ENCODE assay signal across 23 mouse cellular contexts in genomic region chr7:67916960-67917359, GRCm38 (mm10). TPM values are rescaled to one million over a fixed set of nuclear protein-coding genes. Genes with fewer than 3 reads are reported as not detected.
DNase-seq lines count a peak whose midpoint lies in the region; ATAC-seq and TF ChIP-seq lines count a peak whose summit lies in the region.
"Had no signal": no experiment of that assay in that cellular context is flagged by ENCODE, and none has a peak within 500 bp of the region (broad histone marks: within the 10 kb centered on the region; RNA-seq: fewer than 3 reads in every experiment).

No protein-coding gene starts in this region.

- H3K4me1 ChIP-seq in heart, embryonic 10.5 days: peaks cover 37% of the 10 kb centered on the region
- peaks cover 20 to 34% of the 10 kb centered on the region in 2 experiments for H3K4me1 ChIP-seq in heart, embryonic 14.5 days (ENCODE audit: control insufficient read depth in 2 of 2, insufficient read depth in 2 of 2, low read length in 2 of 2)
- H3K4me1 ChIP-seq in limb, embryonic 11.5 days (ENCODE audit: control insufficient read depth, insufficient read depth, low read length): peaks cover 10% of the 10 kb centered on the region
- peaks cover 31% of the 10 kb centered on the region for H3K4me1 ChIP-seq in limb, embryonic 10.5 days
- peaks cover 3% of the 10 kb centered on the region; the same call in 1 of the 2 replicates for H3K4me1 ChIP-seq in lung, postnatal 0 days (ENCODE audit: insufficient read depth, low read depth, low read length)
- H3K4me1 ChIP-seq: embryonic facial prominence, embryonic 15.5 days; hindbrain, embryonic 12.5 days had no signal

- H3K27ac ChIP-seq in heart, embryonic 10.5 days: peak overlapping the region; percentile 79
- peak overlapping the region; percentile 65 to 70 for H3K27ac ChIP-seq in heart, embryonic 14.5 days (replicated peaks in 1 of 2; ENCODE audit: control insufficient read depth in 1 of 2, insufficient read depth in 1 of 2, low read depth in 2 of 2, low read length in 2 of 2)
- H3K27ac ChIP-seq in limb, embryonic 11.5 days (replicated peaks; ENCODE audit: low read depth, low read length): no peak overlapping the region
- H3K27ac ChIP-seq in limb, embryonic 10.5 days: no peak overlapping the region
- no peak overlapping the region for H3K27ac ChIP-seq in lung, postnatal 0 days (ENCODE audit: low read length)
- H3K27ac ChIP-seq: embryonic facial prominence, embryonic 15.5 days; forebrain, embryonic 10.5 days; gastrocnemius, adult 2 months; hindbrain, embryonic 12.5 days had no signal

- peak; percentile 84 for TF ChIP-seq EP300 in lung, postnatal 0 days (IDR thresholded peaks at IDR 0.05)

- H3K4me2 ChIP-seq in heart, embryonic 14.5 days (ENCODE audit: low read length): peak overlapping the region; percentile 22
- no peak overlapping the region for H3K4me2 ChIP-seq in limb, embryonic 11.5 days (ENCODE audit: low read depth, severe bottlenecking)
- H3K4me2 ChIP-seq in lung, postnatal 0 days (replicated peaks; ENCODE audit: low read depth, low read length): no peak overlapping the region
- H3K4me2 ChIP-seq: embryonic facial prominence, embryonic 15.5 days; hindbrain, embryonic 12.5 days had no signal

- intact Hi-C loops in heart, postnatal 10 days (cut with DNase I): no loop called here

- WGBS in heart, embryonic 10.5 days: 36% methylated on average over 8 of the region's 8 CpGs
- WGBS in heart, embryonic 14.5 days: 17% methylated on average over 8 of the region's 8 CpGs
- 86% methylated on average over 8 of the region's 8 CpGs for WGBS in limb, embryonic 11.5 days
- WGBS in limb, embryonic 10.5 days: 92% methylated on average over 8 of the region's 8 CpGs
- 31% methylated on average over 8 of the region's 8 CpGs for WGBS in lung, postnatal 0 days

- TF ChIP-seq CTCF in lung, postnatal 0 days (IDR thresholded peaks at IDR 0.05): no peak

- no peak overlapping the region for H3K9ac ChIP-seq in heart, embryonic 14.5 days (ENCODE audit: low read length)
- H3K9ac ChIP-seq in limb, embryonic 11.5 days (ENCODE audit: low read length): no peak overlapping the region
- H3K9ac ChIP-seq in lung, postnatal 0 days (replicated peaks; ENCODE audit: low read depth): no peak overlapping the region
- H3K9ac ChIP-seq: embryonic facial prominence, embryonic 15.5 days; hindbrain, embryonic 12.5 days had no signal

- peak; percentile 48; the same call in 1 of the 2 replicates for ATAC-seq in heart, embryonic 14.5 days (ENCODE audit: insufficient number of reproducible peaks, insufficient read depth, low FRiP score, low read depth)
- ATAC-seq in limb, embryonic 11.5 days (ENCODE audit: insufficient number of reproducible peaks, low FRiP score, low TSS enrichment, low read depth): no peak
- peak; percentile 57 for ATAC-seq in lung, postnatal 0 days
- ATAC-seq: forebrain, embryonic 14.5 days; hindbrain, embryonic 16.5 days; inflammation-experienced regulatory T-cells, adult 6 months; intestine, postnatal 0 days had no signal

- H3K36me3 ChIP-seq in heart, embryonic 10.5 days: no peaks in the 10 kb centered on the region
- H3K36me3 ChIP-seq in heart, embryonic 14.5 days (ENCODE audit: control insufficient read depth, insufficient read depth, low read length): no peaks in the 10 kb centered on the region
- H3K36me3 ChIP-seq in limb, embryonic 11.5 days (ENCODE audit: control insufficient read depth, insufficient read depth, low read length): no peaks in the 10 kb centered on the region
- no peaks in the 10 kb centered on the region for H3K36me3 ChIP-seq in limb, embryonic 10.5 days
- no peaks in the 10 kb centered on the region for H3K36me3 ChIP-seq in lung, postnatal 0 days (ENCODE audit: insufficient read depth, low read length)
- H3K36me3 ChIP-seq: embryonic facial prominence, embryonic 15.5 days; forebrain, embryonic 10.5 days; hindbrain, embryonic 12.5 days had no signal

- no peak for DNase-seq in heart, embryonic 10.5 days (ENCODE audit: low spot score)
- no peak for DNase-seq in heart, postnatal 10 days
- no peak for DNase-seq in heart, adult 8-10 months (ENCODE audit: low spot score)
- DNase-seq in limb, embryonic 11.5 days (ENCODE audit: low spot score): peak; percentile 11
- no peak for DNase-seq in limb, embryonic 10.5 days (ENCODE audit: low spot score)
- DNase-seq in lung, postnatal 0 days (ENCODE audit: low spot score): peak; percentile 45
- DNase-seq in lung, adult 18-20 months: no peak
- DNase-seq: adrenal gland, postnatal 10 days; cerebellum, adult 11 months; cerebellum, adult 8-10 months; cerebellum, postnatal 14 days; embryo, embryonic 11 days; gastrocnemius, adult 2 months; gastrocnemius, postnatal 25 days had no signal

- no peak overlapping the region for H3K4me3 ChIP-seq in heart, embryonic 10.5 days
- no peak overlapping the region for H3K4me3 ChIP-seq in heart, embryonic 14.5 days (ENCODE audit: control insufficient read depth in 1 of 2, insufficient read depth in 1 of 2, low read depth in 1 of 2, low read length in 2 of 2)
- no peak overlapping the region for H3K4me3 ChIP-seq in limb, embryonic 11.5 days (ENCODE audit: low read depth, low read length)
- H3K4me3 ChIP-seq in limb, embryonic 10.5 days: no peak overlapping the region
- no peak overlapping the region for H3K4me3 ChIP-seq in lung, postnatal 0 days (ENCODE audit: low read depth, low read length)
- H3K4me3 ChIP-seq: embryonic facial prominence, embryonic 15.5 days; erythroblast, embryonic 14.5 days; forebrain, embryonic 10.5 days; gastrocnemius, adult 2 months; hindbrain, embryonic 12.5 days had no signal

- H3K9me3 ChIP-seq in heart, embryonic 10.5 days: no peaks in the 10 kb centered on the region
- H3K9me3 ChIP-seq in heart, embryonic 14.5 days (ENCODE audit: control insufficient read depth, low read length): no peaks in the 10 kb centered on the region
- no peaks in the 10 kb centered on the region for H3K9me3 ChIP-seq in limb, embryonic 11.5 days (ENCODE audit: control insufficient read depth, low read length)
- H3K9me3 ChIP-seq in limb, embryonic 10.5 days (replicated peaks): no peaks in the 10 kb centered on the region
- no peaks in the 10 kb centered on the region for H3K9me3 ChIP-seq in lung, postnatal 0 days (ENCODE audit: low read length)
- H3K9me3 ChIP-seq: embryonic facial prominence, embryonic 15.5 days; forebrain, embryonic 10.5 days; hindbrain, embryonic 12.5 days had no signal

- H3K27me3 ChIP-seq in heart, embryonic 10.5 days (ENCODE audit: insufficient read depth, poor library complexity, severe bottlenecking): no peaks in the 10 kb centered on the region
- no peaks in the 10 kb centered on the region for H3K27me3 ChIP-seq in heart, embryonic 14.5 days (ENCODE audit: control insufficient read depth, insufficient read depth, low read length)
- H3K27me3 ChIP-seq in limb, embryonic 11.5 days (ENCODE audit: control insufficient read depth, insufficient read depth, low read length): no peaks in the 10 kb centered on the region
- no peaks in the 10 kb centered on the region for H3K27me3 ChIP-seq in limb, embryonic 10.5 days (ENCODE audit: low read depth, poor library complexity, severe bottlenecking)
- H3K27me3 ChIP-seq in lung, postnatal 0 days (replicated peaks; ENCODE audit: insufficient read depth, low read length): no peaks in the 10 kb centered on the region
- H3K27me3 ChIP-seq: embryonic facial prominence, embryonic 15.5 days; hindbrain, embryonic 12.5 days had no signal

RNA-seq across cellular contexts. Expression of gene Igf1r, which starts 35.7 kb away (rescaled TPM):
- 17.2 and 24.9 TPM in 2 replicates for polyA plus RNA-seq in heart, embryonic 10.5 days (2016; fragmentation: Nextera tagmentation; extraction: Ambion mirVana)
- total RNA-seq in heart, postnatal 10 days (2021): 10 to 100 TPM; 29.4 to 31.0 TPM
- 16.1 and 16.6 TPM in 2 replicates for polyA plus RNA-seq in heart, embryonic 14.5 days (2014; fragmentation: Nextera tagmentation; extraction: Ambion mirVana)
- total RNA-seq in heart, adult 8-10 months (2022): 10 to 100 TPM; 10.3 to 17.3 (median 14.4) TPM
- 27.8 and 29.9 TPM in 2 replicates for polyA plus RNA-seq in limb, embryonic 11.5 days (2014; fragmentation: Nextera tagmentation; extraction: Ambion mirVana)
- polyA plus RNA-seq in limb, embryonic 10.5 days (2016; fragmentation: Nextera tagmentation; extraction: Ambion mirVana): 21.8 and 27.9 TPM in 2 replicates
- 15.9 and 18.8 TPM in 2 replicates for polyA plus RNA-seq in lung, postnatal 0 days (2015; fragmentation: Nextera tagmentation; extraction: Ambion mirVana)

Comparison
In these comparisons a context has a peak if more than half of its experiments do, and no peak if none do; other contexts are left out.
1. DNase-seq: peak in limb, embryonic 11.5 days (single experiment) and lung, postnatal 0 days (single experiment); none in heart, embryonic 10.5 days (single experiment), heart, postnatal 10 days (0 of 2), heart, adult 8-10 months (single experiment), limb, embryonic 10.5 days (single experiment) and lung, adult 18-20 months (0 of 2).
2. H3K27ac ChIP-seq: peak in heart, embryonic 10.5 days (single experiment) and heart, embryonic 14.5 days (2 of 2); none in limb, embryonic 11.5 days (single experiment), limb, embryonic 10.5 days (single experiment) and lung, postnatal 0 days (single experiment).